Comparison of ENCODE assay signal across 18 mouse cellular contexts in genomic region chr2:169101506-169102261, GRCm38 (mm10).
DNase-seq lines count a peak whose midpoint lies in the region; ATAC-seq lines count a peak whose summit lies in the region.
"Had no signal": no experiment of that assay in that cellular context is flagged by ENCODE, and none has a peak within 500 bp of the region (broad histone marks: within the 10 kb centered on the region; RNA-seq: fewer than 3 reads in every experiment).

No protein-coding gene starts in this region.

- H3K27me3 ChIP-seq in lung, embryonic 15.5 days, result no peaks in the 10 kb centered on the region
- H3K27me3 ChIP-seq: limb, embryonic 12.5 days; liver, embryonic 12.5 days had no signal

- no peaks in the 10 kb centered on the region for H3K4me1 ChIP-seq in lung, embryonic 15.5 days
- H3K4me1 ChIP-seq: liver, embryonic 12.5 days had no signal

- 0 out of 2 replicates have a peak, but pooled peaks have one; percentile 31 for ATAC-seq in lung, embryonic 15.5 days (ENCODE audit: borderline replicate concordance, extremely low read depth, low FRiP score, low TSS enrichment)
- ATAC-seq: liver, embryonic 12.5 days had no signal

- no peak overlapping the region for H3K9ac ChIP-seq in lung, embryonic 15.5 days
- H3K9ac ChIP-seq: forebrain, embryonic 12.5 days; limb, embryonic 12.5 days; liver, embryonic 12.5 days; lung, embryonic 14.5 days had no signal

- H3K4me2 ChIP-seq in lung, embryonic 15.5 days, result no peak overlapping the region
- H3K4me2 ChIP-seq: forebrain, embryonic 12.5 days; limb, embryonic 12.5 days; liver, embryonic 12.5 days; lung, embryonic 14.5 days had no signal

- no peak overlapping the region for H3K4me3 ChIP-seq in lung, embryonic 15.5 days
- H3K4me3 ChIP-seq: forebrain, embryonic 12.5 days; hindbrain, embryonic 10.5 days; limb, embryonic 12.5 days; liver, embryonic 12.5 days had no signal

- H3K27ac ChIP-seq in lung, embryonic 15.5 days, result no peak overlapping the region
- H3K27ac ChIP-seq: forebrain, embryonic 12.5 days; hindbrain, embryonic 10.5 days; limb, embryonic 12.5 days; liver, embryonic 12.5 days had no signal

- peak; percentile 7 for DNase-seq in adrenal gland, adult 8-10 months
- no peak for DNase-seq in adrenal gland, postnatal 14 days
- no peak for DNase-seq in lung, postnatal 25 days (ENCODE audit: low spot score)
- DNase-seq in R1 (ENCODE audit: low read depth, low spot score), result peak; percentile 77
- peak; percentile 48 to 65 for DNase-seq in kidney, postnatal 36 days
- no peak for DNase-seq in left cerebral cortex, postnatal 10 days (ENCODE audit: extremely low spot score in 1 of 2, low spot score in 2 of 2)
- no peak for DNase-seq in gastrocnemius, postnatal 4 days (ENCODE audit: low spot score in 2 of 2)
- DNase-seq: cerebellum, adult 9-10 months; gastrocnemius, postnatal 10 days; lung, embryonic 14.5 days; right cerebral cortex, postnatal 14 days; spleen, adult 18-20 months; thymus, postnatal 36 days had no signal

- intact Hi-C loops in left cerebral cortex, postnatal 10 days (cut with DNase I), result no loop called here

- H3K9me3 ChIP-seq in lung, embryonic 15.5 days, result 0 out of 2 replicates have a peak, but pooled peaks cover 4% of the 10 kb centered on the region

- WGBS in lung, embryonic 15.5 days, result 67% methylated on average over 13 of the region's 13 CpGs

- no peaks in the 10 kb centered on the region for H3K36me3 ChIP-seq in lung, embryonic 15.5 days
- H3K36me3 ChIP-seq: forebrain, embryonic 12.5 days; hindbrain, embryonic 10.5 days; limb, embryonic 12.5 days; liver, embryonic 12.5 days had no signal

Comparison
In these comparisons a context has a peak if more than half of its experiments do, and no peak if none do; other contexts are left out.
1. DNase-seq: peak in adrenal gland, adult 8-10 months (single experiment), R1 (single experiment) and kidney, postnatal 36 days (2 of 2); none in adrenal gland, postnatal 14 days (single experiment), lung, postnatal 25 days (single experiment), left cerebral cortex, postnatal 10 days (0 of 2) and gastrocnemius, postnatal 4 days (0 of 2).